Mouse (Mus musculus) erythroblast, embryonic 14.5 days (primary cell): Measurements from ENCODE around the gene Cog4. TPM values are rescaled to one million over a fixed set of nuclear protein-coding genes. Genes with fewer than 3 reads are reported as not detected.
"Not testable (repeated sequence)": the region's sequence is repeated elsewhere in the genome, so short reads cannot be mapped to it uniquely, and the experiment has no call there.

Source experiments
- H3K27me3 ChIP-seq: 2 replicates; pipeline ENCODE4 v1.6.1; 2012; ENCODE audit warnings: inconsistent platforms; ENCODE audit not compliant: control insufficient read depth
- H3K36me3 ChIP-seq: 2 replicates; pipeline ENCODE4 v1.6.1; 2012; ENCODE audit warnings: mild to moderate bottlenecking, inconsistent platforms; ENCODE audit not compliant: control insufficient read depth
- H3K4me1 ChIP-seq: 2 replicates; pipeline ENCODE4 v1.6.1; 2012; ENCODE audit warnings: inconsistent platforms; ENCODE audit not compliant: control insufficient read depth
- H3K4me3 ChIP-seq: replicated peaks from 2 replicates; pipeline ENCODE3; 2012; ENCODE audit warnings: moderate library complexity, mild to moderate bottlenecking, inconsistent platforms
- H3K9me3 ChIP-seq: 2 replicates; pipeline ENCODE4 v1.6.1; 2012; ENCODE audit warnings: low read length, inconsistent platforms, mixed read lengths; ENCODE audit not compliant: control insufficient read depth
- GATA1 ChIP-seq: IDR thresholded peaks from 2 replicates; pipeline ENCODE4 v1.6.1; 2012; ENCODE audit warnings: low read length, inconsistent platforms, mixed read lengths
- TAL1 ChIP-seq: IDR thresholded peaks from 3 replicates; pipeline ENCODE4 v1.6.1; 2012; ENCODE audit warnings: low read length, inconsistent platforms, mixed read lengths
- polyA plus RNA-seq: library from polyadenylated mRNA; stranded (reverse); fragments of >175 nt; gene quantifications from 2 replicates; pipeline ENCODE4 v1.2.3, GENCODE M21; 2012

Cog4 gene
- polyA plus RNA-seq, 1 experiment, result 0.67 TPM

- Histone ChIP-seq H3K9me3 (no peaks in the 10 kb centered on the region), H3K4me3 (no peak overlapping the region)
Measured at GRCm38 (mm10) chr8:110894851-110895250, 48.5 kb downstream of the Cog4 start.

GRCm38 (mm10) chr8:110895254-110895653, 48.9 kb downstream of the Cog4 start:
- TF ChIP-seq GATA1, result no peak
- no peak for TF ChIP-seq TAL1

More at GRCm38 (mm10) chr8:110894851-110895250, 48.5 kb downstream of the Cog4 start:
- Histone ChIP-seq H3K27me3 (no peaks in the 10 kb centered on the region), H3K4me1 (peaks cover 4% of the 10 kb centered on the region), H3K36me3 (peaks cover 37% of the 10 kb centered on the region)
- TF ChIP-seq GATA1 (no peak), TAL1 (no peak)

GRCm38 (mm10) chr8:110895812-110896211, 49.4 kb downstream of the Cog4 start:
- peaks cover 8% of the 10 kb centered on the region for H3K4me1 ChIP-seq
- H3K27me3 ChIP-seq, result no peaks in the 10 kb centered on the region
- no peak for TF ChIP-seq TAL1
- TF ChIP-seq GATA1, result no peak
- H3K36me3 ChIP-seq, result peaks cover 32% of the 10 kb centered on the region
- no peaks in the 10 kb centered on the region for H3K9me3 ChIP-seq
- no peak overlapping the region for H3K4me3 ChIP-seq

More at GRCm38 (mm10) chr8:110895254-110895653, 48.9 kb downstream of the Cog4 start:
- Histone ChIP-seq H3K9me3 (no peaks in the 10 kb centered on the region), H3K4me1 (peaks cover 4% of the 10 kb centered on the region), H3K4me3 (no peak overlapping the region), H3K27me3 (no peaks in the 10 kb centered on the region), H3K36me3 (peaks cover 33% of the 10 kb centered on the region)

- Histone ChIP-seq H3K4me1 (peaks cover 20% of the 10 kb centered on the region), H3K9me3 (no peaks in the 10 kb centered on the region), H3K36me3 (peaks cover 30% of the 10 kb centered on the region), H3K4me3 (no peak overlapping the region), H3K27me3 (no peaks in the 10 kb centered on the region)
- TF ChIP-seq TAL1 (no peak), GATA1 (no peak)
Measured at GRCm38 (mm10) chr8:110897495-110897894, 51.1 kb downstream of the Cog4 start.

- Histone ChIP-seq H3K9me3 (no peaks in the 10 kb centered on the region), H3K4me3 (no peak overlapping the region), H3K4me1 (peaks cover 19% of the 10 kb centered on the region), H3K27me3 (no peaks in the 10 kb centered on the region), H3K36me3 (peaks cover 13% of the 10 kb centered on the region)
- no peak for TF ChIP-seq TAL1
- TF ChIP-seq GATA1, result no peak
Measured at GRCm38 (mm10) chr8:110901056-110901455, 54.7 kb downstream of the Cog4 start.

- Histone ChIP-seq H3K36me3 (peaks cover 13% of the 10 kb centered on the region), H3K27me3 (no peaks in the 10 kb centered on the region), H3K4me1 (peaks cover 19% of the 10 kb centered on the region), H3K9me3 (no peaks in the 10 kb centered on the region), H3K4me3 (peak within 1 kb of the TSS; percentile 75)
- no peak for TF ChIP-seq TAL1
- no peak for TF ChIP-seq GATA1
Measured at GRCm38 (mm10) chr8:110901839-110902578, 55.6 kb downstream of the Cog4 start, which contains the start of gene Fuk. TSS of gene Fuk (minus strand) at chr8:110902488.

- Histone ChIP-seq H3K4me1 (peaks cover 21% of the 10 kb centered on the region), H3K4me3 (peak overlapping the region; percentile 75), H3K9me3 (no peaks in the 10 kb centered on the region), H3K36me3 (peaks cover 13% of the 10 kb centered on the region), H3K27me3 (no peaks in the 10 kb centered on the region)
- TF ChIP-seq GATA1 (no peak), TAL1 (no peak)
Measured at GRCm38 (mm10) chr8:110902579-110902965, 56.2 kb downstream of the Cog4 start.

GRCm38 (mm10) chr8:110905404-110905803, 59.0 kb downstream of the Cog4 start:
- Histone ChIP-seq H3K27me3 (no peaks in the 10 kb centered on the region), H3K4me3 (no peak overlapping the region), H3K4me1 (peaks cover 21% of the 10 kb centered on the region), H3K36me3 (no peaks in the 10 kb centered on the region), H3K9me3 (no peaks in the 10 kb centered on the region)
- TF ChIP-seq GATA1 (no peak), TAL1 (no peak)

- H3K9me3 ChIP-seq, result no peaks in the 10 kb centered on the region
- no peak overlapping the region for H3K4me3 ChIP-seq
- no peak for TF ChIP-seq TAL1
- no peak for TF ChIP-seq GATA1
- H3K36me3 ChIP-seq, result no peaks in the 10 kb centered on the region
- no peaks in the 10 kb centered on the region for H3K27me3 ChIP-seq
- peaks cover 15% of the 10 kb centered on the region for H3K4me1 ChIP-seq
Measured at GRCm38 (mm10) chr8:110906682-110907081, 60.3 kb downstream of the Cog4 start.

GRCm38 (mm10) chr8:110909850-110910249, 63.5 kb downstream of the Cog4 start:
- peaks cover 19% of the 10 kb centered on the region for H3K4me1 ChIP-seq
- H3K36me3 ChIP-seq, H3K9me3 ChIP-seq, H3K4me3 ChIP-seq, H3K27me3 ChIP-seq: not testable (repeated sequence)
